Mouse (Mus musculus): ENCODE results near the gene Sry.

Gene Sry

GRCm38 (mm10) chrY:2663558-2663957 lies at the start of gene Sry:
TSS of gene Sry (minus strand) at chrY:2663658.
- DNase-seq (ENCODE audit: low read depth, low spot score), result no peak
